Mouse (Mus musculus): ENCODE results near the gene Slc35c2. TPM values are rescaled to one million over a fixed set of nuclear protein-coding genes. Genes with fewer than 3 reads are reported as not detected.

Slc35c2 gene
- polyA plus RNA-seq, 1 experiment: 24.6 TPM

GRCm38 (mm10) chr2:165238416-165239145, 49.1 kb downstream of the Slc35c2 start:
- no peak overlapping the region for H3K4me3 ChIP-seq (ENCODE audit: low read depth, low read length)
- H3K9ac ChIP-seq (ENCODE audit: low read depth, poor library complexity, severe bottlenecking): no peak overlapping the region
- peaks cover 17% of the 10 kb centered on the region for H3K27me3 ChIP-seq (ENCODE audit: control insufficient read depth, insufficient read depth, low read length, poor library complexity, severe bottlenecking)
- H3K27ac ChIP-seq (ENCODE audit: insufficient read depth, low read length): no peak overlapping the region
- no peaks in the 10 kb centered on the region for H3K9me3 ChIP-seq (replicated peaks; ENCODE audit: control insufficient read depth, insufficient read depth, low read length, poor library complexity, severe bottlenecking)
- no peaks in the 10 kb centered on the region for H3K36me3 ChIP-seq (ENCODE audit: control insufficient read depth, insufficient read depth, low read length, poor library complexity, severe bottlenecking)
- no peak for TF ChIP-seq POLR2A (IDR thresholded peaks at IDR 0.05; ENCODE audit: insufficient read depth, low read length)
- no peak for TF ChIP-seq EP300 (IDR thresholded peaks at IDR 0.05; ENCODE audit: insufficient read depth, low read depth, low read length)
- no peak for TF ChIP-seq CTCF (IDR thresholded peaks at IDR 0.05; ENCODE audit: low read depth, low read length)
- H3K4me1 ChIP-seq (ENCODE audit: control insufficient read depth, insufficient read depth, low read length): no peaks in the 10 kb centered on the region

GRCm38 (mm10) chr2:165234613-165235291, 52.9 kb downstream of the Slc35c2 start, which contains the start of gene Cdh22:
TSS of gene Cdh22 (minus strand) at chr2:165234853.
- Histone ChIP-seq H3K36me3 (ENCODE audit: control insufficient read depth, insufficient read depth, low read length, poor library complexity, severe bottlenecking) (no peaks in the 10 kb centered on the region), H3K4me1 (ENCODE audit: control insufficient read depth, insufficient read depth, low read length) (no peaks in the 10 kb centered on the region), H3K27ac (ENCODE audit: insufficient read depth, low read length) (no peak within 1 kb of the TSS), H3K9me3 (replicated peaks; ENCODE audit: control insufficient read depth, insufficient read depth, low read length, poor library complexity, severe bottlenecking) (no peaks in the 10 kb centered on the region), H3K27me3 (ENCODE audit: control insufficient read depth, insufficient read depth, low read length, poor library complexity, severe bottlenecking) (peaks cover 17% of the 10 kb centered on the region), H3K4me3 (ENCODE audit: low read depth, low read length) (peak within 1 kb of the TSS; percentile 71), H3K9ac (ENCODE audit: low read depth, poor library complexity, severe bottlenecking) (peak within 1 kb of the TSS; percentile 49)
- TF ChIP-seq EP300 (IDR thresholded peaks at IDR 0.05; ENCODE audit: insufficient read depth, low read depth, low read length): no peak
- TF ChIP-seq CTCF (IDR thresholded peaks at IDR 0.05; ENCODE audit: low read depth, low read length): peak; percentile 26

GRCm38 (mm10) chr2:165234291-165234612, 53.4 kb downstream of the Slc35c2 start:
- Histone ChIP-seq H3K9ac (ENCODE audit: low read depth, poor library complexity, severe bottlenecking) (peak overlapping the region; percentile 49), H3K27ac (ENCODE audit: insufficient read depth, low read length) (no peak overlapping the region)

GRCm38 (mm10) chr2:165233491-165234290, 54.0 kb downstream of the Slc35c2 start:
- no peaks in the 10 kb centered on the region for H3K9me3 ChIP-seq (replicated peaks; ENCODE audit: control insufficient read depth, insufficient read depth, low read length, poor library complexity, severe bottlenecking)
- H3K36me3 ChIP-seq (ENCODE audit: control insufficient read depth, insufficient read depth, low read length, poor library complexity, severe bottlenecking): no peaks in the 10 kb centered on the region
- H3K27ac ChIP-seq (ENCODE audit: insufficient read depth, low read length): no peak overlapping the region
- H3K27me3 ChIP-seq (ENCODE audit: control insufficient read depth, insufficient read depth, low read length, poor library complexity, severe bottlenecking): peaks cover 17% of the 10 kb centered on the region
- H3K9ac ChIP-seq (ENCODE audit: low read depth, poor library complexity, severe bottlenecking): peak overlapping the region; percentile 49; the same call in 1 of the 2 replicates
- H3K4me3 ChIP-seq (ENCODE audit: low read depth, low read length): peak overlapping the region; percentile 71
- H3K4me1 ChIP-seq (ENCODE audit: control insufficient read depth, insufficient read depth, low read length): no peaks in the 10 kb centered on the region
- TF ChIP-seq CTCF (IDR thresholded peaks at IDR 0.05; ENCODE audit: low read depth, low read length) (peak; percentile 32), EP300 (IDR thresholded peaks at IDR 0.05; ENCODE audit: insufficient read depth, low read depth, low read length) (no peak)

More at GRCm38 (mm10) chr2:165234291-165234612, 53.4 kb downstream of the Slc35c2 start:
- H3K27me3 ChIP-seq (ENCODE audit: control insufficient read depth, insufficient read depth, low read length, poor library complexity, severe bottlenecking): peaks cover 17% of the 10 kb centered on the region
- TF ChIP-seq EP300 (IDR thresholded peaks at IDR 0.05; ENCODE audit: insufficient read depth, low read depth, low read length) (no peak), CTCF (IDR thresholded peaks at IDR 0.05; ENCODE audit: low read depth, low read length) (no peak), POLR2A (IDR thresholded peaks at IDR 0.05; ENCODE audit: insufficient read depth, low read length) (no peak)
- peak overlapping the region; percentile 71 for H3K4me3 ChIP-seq (ENCODE audit: low read depth, low read length)
- no peaks in the 10 kb centered on the region for H3K36me3 ChIP-seq (ENCODE audit: control insufficient read depth, insufficient read depth, low read length, poor library complexity, severe bottlenecking)
- no peaks in the 10 kb centered on the region for H3K4me1 ChIP-seq (ENCODE audit: control insufficient read depth, insufficient read depth, low read length)
- no peaks in the 10 kb centered on the region for H3K9me3 ChIP-seq (replicated peaks; ENCODE audit: control insufficient read depth, insufficient read depth, low read length, poor library complexity, severe bottlenecking)

- Histone ChIP-seq H3K9me3 (replicated peaks; ENCODE audit: control insufficient read depth, insufficient read depth, low read length, poor library complexity, severe bottlenecking) (no peaks in the 10 kb centered on the region), H3K27ac (ENCODE audit: insufficient read depth, low read length) (no peak overlapping the region), H3K27me3 (ENCODE audit: control insufficient read depth, insufficient read depth, low read length, poor library complexity, severe bottlenecking) (peaks cover 4% of the 10 kb centered on the region), H3K4me1 (ENCODE audit: control insufficient read depth, insufficient read depth, low read length) (no peaks in the 10 kb centered on the region), H3K36me3 (ENCODE audit: control insufficient read depth, insufficient read depth, low read length, poor library complexity, severe bottlenecking) (no peaks in the 10 kb centered on the region), H3K4me3 (ENCODE audit: low read depth, low read length) (no peak overlapping the region), H3K9ac (ENCODE audit: low read depth, poor library complexity, severe bottlenecking) (no peak overlapping the region)
- no peak for TF ChIP-seq CTCF (IDR thresholded peaks at IDR 0.05; ENCODE audit: low read depth, low read length)
These were observed 58.6 kb downstream of the Slc35c2 start for GRCm38 (mm10) chr2:165229050-165229449.

Other genes with a start within 250 kb of the Slc35c2 start
- gene Cd40, start 232.2 kb downstream of the Slc35c2 start, polyA plus RNA-seq (2011; ENCODE audit: insufficient read depth, insufficient read length, low read depth, missing spikeins): 5.3 and 5.8 TPM in 2 replicates
- gene 1700025C18Rik, start 197.1 kb downstream of the Slc35c2 start, polyA plus RNA-seq (2011; ENCODE audit: insufficient read depth, insufficient read length, low read depth, missing spikeins): not detected in 2 replicates
- 0.35 TPM in 1 of 2 replicates, not detected in the other for gene Cdh22, start 53.0 kb downstream of the Slc35c2 start, polyA plus RNA-seq (2011; ENCODE audit: insufficient read depth, insufficient read length, low read depth, missing spikeins)
- gene Elmo2, start 38.6 kb upstream of the Slc35c2 start, polyA plus RNA-seq (2011; ENCODE audit: insufficient read depth, insufficient read length, low read depth, missing spikeins): 43.3 and 43.6 TPM in 2 replicates
- not detected in 2 replicates for gene Zfp663, start 80.9 kb upstream of the Slc35c2 start, polyA plus RNA-seq (2011; ENCODE audit: insufficient read depth, insufficient read length, low read depth, missing spikeins)
- 7.3 and 7.5 TPM in 2 replicates for gene Zfp334, start 100.4 kb upstream of the Slc35c2 start, polyA plus RNA-seq (2011; ENCODE audit: insufficient read depth, insufficient read length, low read depth, missing spikeins)
- 0.24 TPM in 1 of 2 replicates, not detected in the other for gene Ocstamp, start 112.5 kb upstream of the Slc35c2 start, polyA plus RNA-seq (2011; ENCODE audit: insufficient read depth, insufficient read length, low read depth, missing spikeins)
- not detected in 2 replicates for gene Slc13a3, start 185.4 kb upstream of the Slc35c2 start, polyA plus RNA-seq (2011; ENCODE audit: insufficient read depth, insufficient read length, low read depth, missing spikeins)
- gene Trp53rka, start 205.5 kb upstream of the Slc35c2 start, polyA plus RNA-seq (2011; ENCODE audit: insufficient read depth, insufficient read length, low read depth, missing spikeins): 10.7 and 11.8 TPM in 2 replicates
- 0.22 and 0.52 TPM in 2 replicates for gene Slc2a10, start 215.9 kb upstream of the Slc35c2 start, polyA plus RNA-seq (2011; ENCODE audit: insufficient read depth, insufficient read length, low read depth, missing spikeins)